Mouse (Mus musculus): ENCODE results near the gene Vmn1r33. TPM values are rescaled to one million over a fixed set of nuclear protein-coding genes. Genes with fewer than 3 reads are reported as not detected.

Vmn1r33 gene
- total RNA-seq (2023): not detected

GRCm38 (mm10) chr6:66618182-66618581 lies at the start of gene Vmn1r33:
Vmn1r33 (minus strand) TSS chr6:66618282.

GRCm38 (mm10) chr6:66643779-66644178 lies 25.7 kb upstream of the Vmn1r33 start, which contains the start of gene Vmn1r34:
Vmn1r34 (minus strand) TSS chr6:66643879.

Other genes with a start within 250 kb of the Vmn1r33 start
- 13.3 TPM for gene Mad2l1, start 82.9 kb downstream of the Vmn1r33 start, total RNA-seq (2023)
- gene Vmn1r32, start 58.2 kb downstream of the Vmn1r33 start, total RNA-seq (2023): not detected
- gene Vmn1r34, start 25.6 kb upstream of the Vmn1r33 start, total RNA-seq (2023): not detected
- not detected for gene Vmn1r35, start 67.6 kb upstream of the Vmn1r33 start, total RNA-seq (2023)
- not detected for gene Vmn1r36, start 100.9 kb upstream of the Vmn1r33 start, total RNA-seq (2023)
- gene Vmn1r37, start 111.1 kb upstream of the Vmn1r33 start, total RNA-seq (2023): not detected
- gene Vmn1r38, start 164.3 kb upstream of the Vmn1r33 start, total RNA-seq (2023): not detected
- not detected for gene Vmn1r39, start 192.3 kb upstream of the Vmn1r33 start, total RNA-seq (2023)

All from CD8-positive naive resting alpha-beta T cell, adult 57 days (primary cell).